Mouse (Mus musculus) liver, embryonic 14.5 days (tissue): ENCODE measurements at regions not wholly inside any gene's neighbourhood (a gene's known extent, or its start where the extent isn't known, plus 50 kb on each side); places are given as distances from the start of the nearest gene placed in this dataset.

ENCODE experiments used
- CTCF ChIP-seq: IDR thresholded peaks from 2 replicates; pipeline ENCODE4 v1.5.1; 2016; ENCODE audit warnings: antibody characterized with exemption, low read depth, control low read depth
- EP300 ChIP-seq: IDR thresholded peaks from 2 replicates; pipeline ENCODE4 v1.6.1; 2016; ENCODE audit warnings: antibody characterized with exemption, low read depth

- TF ChIP-seq EP300 (no peak), CTCF (no peak)
These were observed 460.9 kb upstream of the Cd180 start for GRCm38 (mm10) chr13:102232291-102232936.
